Mouse (Mus musculus): ENCODE data around the gene Caly. TPM values are rescaled to one million over a fixed set of nuclear protein-coding genes. Genes with fewer than 3 reads are reported as not detected.

Caly gene
- total RNA-seq, 2 experiments from 2014 or later, result 6.2 to 7.5 TPM

- no peak for DNase-seq (ENCODE audit: low spot score in 2 of 2)
Observed at GRCm38 (mm10) chr7:140092924-140093528, 10.7 kb upstream of the Caly start, which contains the start of gene Prap1. Gene Prap1 (plus strand): TSS chr7:140093395.

GRCm38 (mm10) chr7:140090601-140091000, 8.3 kb upstream of the Caly start:
- no peak for DNase-seq (ENCODE audit: low spot score in 2 of 2)

- DNase-seq (ENCODE audit: low spot score in 2 of 2), result no peak
Observed at GRCm38 (mm10) chr7:140081408-140082241, 723 bp downstream of the Caly start.

- DNase-seq (ENCODE audit: low spot score in 2 of 2), result peak; percentile 71 to 80
Observed at GRCm38 (mm10) chr7:140080503-140081156, 1.7 kb downstream of the Caly start.

- peak; percentile 73 to 74 for DNase-seq (ENCODE audit: low spot score in 2 of 2)
Observed at GRCm38 (mm10) chr7:140078711-140079110, 3.6 kb downstream of the Caly start.

DNA sequence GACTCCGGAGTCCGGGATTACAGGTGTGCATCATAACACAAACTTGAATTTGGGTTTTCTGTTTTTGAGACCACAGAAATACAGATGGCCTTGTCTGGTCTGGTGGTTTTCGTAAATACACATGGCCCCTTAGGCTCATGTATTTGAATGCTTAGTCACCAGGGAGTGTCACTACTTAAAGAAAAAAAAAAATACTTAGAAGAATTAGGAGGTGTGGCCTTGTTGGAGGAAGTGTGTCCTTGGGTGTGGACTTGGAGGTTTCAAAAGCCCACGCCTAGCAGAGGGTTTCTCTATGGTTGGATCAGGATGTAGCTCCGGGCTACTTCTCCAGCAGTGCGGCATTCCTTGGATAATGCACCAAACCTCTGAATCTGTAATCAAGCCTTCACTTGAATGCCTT, 4.7 kb downstream of the Caly start:
- DNase-seq (ENCODE audit: low spot score in 2 of 2), result no peak

DNA sequence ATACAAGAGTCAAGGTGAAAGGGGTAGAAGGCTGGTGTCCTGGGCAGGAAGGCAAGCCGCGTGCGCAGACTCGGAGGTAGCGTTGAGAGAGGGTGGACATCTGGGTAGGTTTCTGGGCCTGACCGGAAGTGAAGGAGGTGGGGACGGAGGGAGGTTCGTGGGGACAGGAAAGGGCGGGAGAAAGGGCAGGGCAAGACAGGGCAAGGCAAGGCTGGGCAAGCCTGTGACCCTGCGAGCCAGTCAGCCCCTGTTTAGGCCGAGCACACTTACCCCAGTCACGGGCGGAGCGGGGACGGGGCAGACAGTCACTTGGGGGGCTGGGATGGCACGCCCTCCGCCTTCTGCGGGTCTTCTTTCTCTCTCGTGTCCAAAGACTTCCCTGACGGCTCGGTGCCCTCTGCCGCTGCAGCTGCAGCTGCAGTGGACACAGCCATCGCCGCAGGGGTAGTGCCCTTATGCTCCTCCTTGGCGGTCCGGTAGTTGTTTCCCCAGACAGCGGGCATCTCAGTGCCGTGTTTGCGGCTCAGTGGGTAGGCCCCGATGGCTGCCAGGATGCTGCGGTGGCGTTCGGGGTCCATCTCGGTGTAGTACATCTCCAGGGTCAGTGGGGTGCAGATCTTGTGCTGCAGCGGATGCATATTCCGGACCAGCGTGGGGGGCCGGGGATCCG, 12.2 kb downstream of the Caly start:
- no peak for DNase-seq (ENCODE audit: low spot score in 2 of 2)

DNA sequence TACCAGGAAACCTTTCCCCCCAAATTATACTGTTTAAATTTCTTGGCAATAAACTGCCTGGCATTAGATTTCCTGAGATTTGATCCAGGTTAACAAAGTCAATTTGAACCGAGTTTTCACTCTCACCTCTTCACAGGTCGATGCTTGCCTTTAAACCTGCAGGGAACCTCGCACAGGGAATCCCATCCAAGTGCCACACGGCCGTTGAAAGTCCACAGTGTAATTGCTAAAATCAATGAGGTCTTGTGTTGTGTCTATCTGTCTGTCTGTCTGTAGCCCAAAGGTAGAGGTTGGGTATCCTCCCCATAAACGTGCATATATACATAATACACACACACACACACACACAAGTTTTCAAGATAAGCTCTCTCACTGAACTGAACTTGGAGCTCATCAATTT, 15.0 kb downstream of the Caly start:
- DNase-seq (ENCODE audit: low spot score in 2 of 2), result no peak

- peak; percentile 53 to 71 for DNase-seq (ENCODE audit: low spot score in 2 of 2)
Observed at GRCm38 (mm10) chr7:140063092-140063491, 19.3 kb downstream of the Caly start.

DNA sequence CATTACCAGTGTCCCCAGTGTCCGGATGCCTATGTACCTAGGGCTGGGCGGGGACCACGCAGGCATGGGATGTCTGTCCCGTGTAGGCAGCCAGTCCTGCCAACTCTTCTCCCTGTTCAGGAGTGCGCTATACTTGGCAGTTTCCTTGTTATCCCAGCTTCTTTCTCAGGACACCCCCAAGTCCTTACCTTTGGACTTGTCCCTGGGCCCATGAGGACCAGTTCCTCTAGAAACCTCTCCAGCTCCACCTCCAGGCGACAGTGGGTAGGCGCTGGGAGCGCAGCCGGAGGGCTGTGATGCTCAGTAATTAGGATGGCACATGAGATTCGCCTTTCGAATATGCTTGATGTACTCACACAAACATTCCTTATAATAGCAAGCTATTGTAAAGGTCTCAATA, 20.0 kb downstream of the Caly start:
- no peak for DNase-seq (ENCODE audit: low spot score in 2 of 2)

- no peak for DNase-seq (ENCODE audit: low spot score in 2 of 2)
Observed at GRCm38 (mm10) chr7:140061832-140062130, 20.6 kb downstream of the Caly start.

DNA sequence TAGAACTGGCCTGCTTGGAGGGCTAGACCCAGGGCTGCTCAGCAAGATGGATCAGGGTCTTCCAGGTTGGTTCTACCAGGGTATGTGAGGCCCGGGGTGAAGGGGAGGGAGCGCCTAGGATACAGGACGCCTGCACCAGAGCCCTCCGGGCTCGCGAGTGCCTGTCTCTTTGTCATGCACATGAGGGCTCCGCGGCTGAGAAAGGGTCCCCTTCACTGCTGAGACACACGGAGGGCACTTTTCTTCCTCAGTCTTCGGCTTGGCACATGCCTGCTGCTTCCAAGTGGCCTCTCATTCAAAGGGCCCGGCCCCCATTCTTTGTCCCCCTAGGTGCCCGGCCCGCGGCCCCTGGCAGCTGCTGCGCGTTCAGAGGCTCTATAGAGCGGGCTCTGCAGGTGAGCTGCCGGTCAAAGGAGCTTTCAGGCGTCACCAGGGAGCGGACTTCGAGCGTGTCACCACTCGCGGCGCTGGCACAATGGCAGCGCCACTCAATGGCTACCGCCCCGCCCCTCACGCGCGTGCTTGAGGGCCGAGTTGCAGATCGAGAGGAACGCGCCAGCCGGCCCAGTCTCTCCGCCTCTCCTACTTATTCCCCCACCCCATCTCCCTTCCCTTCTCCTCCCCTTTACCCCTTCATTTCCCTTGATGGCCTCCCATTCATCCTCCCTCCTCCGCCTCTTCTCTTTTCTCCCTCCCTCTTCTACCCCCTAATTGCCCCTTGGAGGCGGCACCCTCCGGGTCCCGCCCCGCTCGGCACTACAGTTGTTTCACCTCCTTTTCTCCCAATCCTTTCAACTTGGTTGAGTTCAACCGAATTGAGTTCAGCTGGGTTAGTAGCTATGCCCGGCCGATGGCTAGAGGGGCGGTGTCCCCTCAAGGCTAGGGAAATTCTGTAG, 21.2 kb downstream of the Caly start:
- peak in 1 of 2 experiments; percentile 25 for DNase-seq (ENCODE audit: low spot score in 2 of 2)

DNA sequence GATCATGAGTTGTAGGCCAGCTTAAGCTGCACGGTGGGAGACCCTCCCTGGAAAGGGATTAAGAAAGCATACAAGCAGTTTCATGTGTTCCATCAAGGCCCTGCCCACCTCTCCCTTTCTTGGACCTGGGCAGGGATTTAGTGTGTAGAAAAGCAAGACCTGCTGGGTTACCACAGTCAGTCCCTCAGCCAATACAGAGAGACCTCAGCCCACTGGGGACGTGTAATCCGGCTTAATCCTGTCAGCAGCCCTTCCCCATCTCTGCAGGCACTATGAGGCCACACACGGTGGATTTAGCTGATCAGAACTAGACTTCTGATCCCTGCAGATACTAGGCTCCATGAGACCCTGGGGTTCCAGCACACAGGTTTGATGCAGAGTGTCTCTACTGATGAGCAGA, 22.7 kb downstream of the Caly start:
- no peak for DNase-seq (ENCODE audit: low spot score in 2 of 2)

DNA sequence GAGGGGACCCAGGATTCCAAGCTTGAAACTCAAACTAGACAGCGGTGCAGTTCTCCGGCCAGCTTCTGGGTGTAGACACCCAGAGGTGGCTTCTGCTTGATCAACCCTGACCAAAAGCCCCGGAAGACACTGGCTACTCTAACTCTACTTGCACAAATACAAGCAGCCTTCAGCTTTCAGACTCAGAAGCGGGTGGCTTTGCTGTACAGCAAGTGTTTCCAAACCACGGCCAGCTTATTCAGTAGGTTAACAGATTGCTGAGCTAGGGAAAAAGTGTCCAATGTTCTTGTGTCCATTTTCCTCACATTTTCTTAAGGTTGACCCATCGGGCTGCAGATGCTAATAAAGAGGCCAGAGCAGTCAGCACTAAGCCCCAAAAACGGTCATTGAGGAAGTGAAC, 23.8 kb downstream of the Caly start:
- DNase-seq (ENCODE audit: low spot score in 2 of 2), result no peak

DNA sequence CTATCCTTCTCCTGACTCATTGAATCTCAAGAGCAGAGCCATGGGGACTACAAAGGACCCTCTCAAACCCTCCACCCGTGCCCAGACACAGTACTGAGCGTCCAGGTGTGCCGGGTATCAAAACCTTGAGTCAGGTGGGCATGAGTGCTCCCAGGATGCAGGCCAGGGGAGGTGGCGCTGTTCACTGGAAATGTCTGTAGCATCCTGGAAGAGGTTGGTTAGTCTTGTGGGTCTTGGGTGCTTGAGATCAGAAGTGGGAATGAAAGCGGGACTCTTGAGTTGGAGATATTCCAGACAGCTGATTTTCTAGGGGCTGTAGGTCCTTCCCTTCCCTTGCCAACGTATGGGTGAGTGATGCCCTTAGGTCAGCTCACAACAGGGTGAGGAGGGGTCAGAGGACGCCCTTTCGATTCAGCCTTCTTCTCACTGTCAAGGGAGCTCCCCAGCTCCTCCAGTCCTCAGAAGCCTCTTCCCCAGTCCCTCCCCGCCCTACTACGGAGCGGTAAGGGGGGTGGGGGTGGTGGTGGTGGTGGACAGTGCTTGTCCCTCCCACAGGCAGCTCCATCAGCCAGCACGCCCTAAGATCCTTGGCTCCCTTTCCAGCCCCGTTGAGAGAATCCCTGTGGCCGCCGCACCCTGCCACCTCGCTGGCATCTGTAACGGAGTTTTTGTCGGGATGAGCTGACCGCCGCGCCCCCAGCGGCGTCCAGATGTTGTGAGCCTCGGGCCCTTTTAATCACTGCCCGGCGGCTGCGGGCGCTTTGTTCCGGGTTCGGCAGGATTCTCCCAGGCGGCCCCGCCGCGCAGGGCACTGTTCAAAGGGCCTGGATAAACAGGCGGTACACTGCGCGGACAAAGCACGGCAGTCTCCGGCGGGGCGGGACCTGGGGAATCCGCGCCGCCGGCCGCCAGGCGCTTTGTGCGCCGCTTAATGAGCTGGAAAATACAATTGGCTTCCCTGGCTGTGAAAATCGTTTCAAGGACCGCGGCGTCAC, 24.6 kb downstream of the Caly start:
- peak in 1 of 2 experiments; percentile 9 for DNase-seq (ENCODE audit: low spot score in 2 of 2)

DNA sequence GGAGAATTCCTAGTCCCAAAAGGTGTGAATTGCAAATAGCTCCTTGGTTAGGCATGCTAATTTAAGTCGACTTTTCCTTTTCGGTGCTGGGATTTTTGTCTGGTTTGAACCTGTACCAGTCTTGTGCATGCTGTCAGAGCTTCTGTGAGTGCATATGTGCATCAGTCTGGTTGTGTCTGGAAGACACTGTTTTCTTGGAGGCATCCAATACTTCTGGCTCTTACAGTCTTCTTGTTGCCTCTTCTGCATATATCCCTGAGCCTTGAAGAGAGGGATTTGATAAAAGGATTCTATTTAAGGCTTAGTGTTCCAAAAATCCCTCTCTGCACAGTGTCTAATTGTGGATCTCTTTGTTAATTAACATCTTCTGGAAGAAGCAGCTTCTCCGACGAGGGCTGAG, 28.2 kb downstream of the Caly start:
- DNase-seq (ENCODE audit: low spot score in 2 of 2), result no peak

DNA sequence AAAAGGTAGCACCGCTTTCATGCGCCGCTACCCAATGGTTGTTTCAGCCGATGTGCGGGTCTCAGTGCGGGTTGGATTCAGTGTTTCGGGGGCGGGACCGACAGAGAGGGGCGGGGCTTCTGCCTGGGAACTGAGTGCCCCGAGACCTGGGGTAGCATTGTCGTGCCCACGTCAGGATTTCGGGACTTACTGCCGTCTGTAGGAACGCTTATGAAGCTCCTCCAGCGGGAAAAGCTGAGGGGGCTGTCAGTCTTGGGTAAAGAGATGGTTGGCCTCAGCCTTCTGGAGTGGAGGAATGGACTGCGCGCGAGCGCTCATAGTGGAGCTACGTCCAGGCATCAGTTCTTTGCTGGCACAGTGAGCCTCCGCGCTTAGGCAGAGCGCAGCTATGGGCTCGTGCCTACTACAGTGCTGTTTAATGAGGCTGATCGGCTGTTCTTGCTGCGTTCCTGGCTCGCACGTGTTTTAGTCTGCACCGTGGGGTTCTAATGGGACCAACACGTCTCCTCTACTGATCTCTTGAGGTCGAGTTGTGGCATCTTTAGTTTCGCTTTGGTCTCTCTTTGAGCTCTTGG, 33.1 kb downstream of the Caly start:
- peak in 1 of 2 experiments; percentile 29 for DNase-seq (ENCODE audit: low spot score in 2 of 2)

GRCm38 (mm10) chr7:140048361-140049114, 33.8 kb downstream of the Caly start, which contains the start of gene Msx3:
Gene Msx3 (minus strand): TSS chr7:140049089.
- no peak for DNase-seq (ENCODE audit: low spot score in 2 of 2)
